Mouse (Mus musculus): Measurements from ENCODE around the gene Fbxw22. TPM values are rescaled to one million over a fixed set of nuclear protein-coding genes. Genes with fewer than 3 reads are reported as not detected.

Fbxw22 gene
- not detected for polyA plus RNA-seq (2017; shearing (Covaris generic))

DNA sequence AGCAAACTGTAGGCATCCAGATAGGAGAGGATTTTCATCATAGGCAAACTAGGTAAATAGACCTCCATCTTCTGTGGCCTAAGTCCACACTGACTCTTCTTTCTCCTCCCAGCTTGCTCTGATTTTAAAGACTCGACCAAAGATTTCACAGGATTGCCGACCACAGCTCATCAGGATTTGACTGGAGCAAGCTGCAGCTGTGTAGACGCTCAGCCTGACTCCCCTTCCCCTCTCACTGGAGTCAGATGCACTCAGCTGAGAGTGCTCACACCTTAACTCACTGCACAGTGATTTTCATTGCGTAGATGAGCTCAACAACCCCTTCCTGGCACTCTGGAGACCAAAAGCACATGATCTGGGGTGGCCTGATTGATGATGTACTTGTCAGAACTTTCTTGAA is at the start of gene Fbxw22:
Gene Fbxw22, minus strand, starts transcription at position 101 of the 400 bp plus-strand sequence.

DNA sequence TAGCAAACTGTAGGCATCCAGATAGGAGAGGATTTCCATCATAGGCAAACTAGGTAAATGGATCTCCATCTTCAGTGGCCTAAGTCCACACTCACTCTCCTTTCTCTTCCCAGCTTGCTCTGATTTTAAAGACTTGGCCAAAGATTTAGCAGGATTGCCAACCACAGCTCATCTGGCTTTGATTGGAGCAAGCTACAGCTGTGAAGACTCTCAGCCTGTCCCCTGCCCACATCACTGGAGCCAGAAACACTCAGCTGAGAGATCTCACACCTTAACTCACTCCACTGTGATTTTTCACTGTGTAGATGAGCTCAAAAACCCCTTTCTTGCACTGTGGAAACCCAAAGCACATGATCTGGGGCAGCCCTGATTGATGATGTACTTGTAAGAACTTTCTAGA is 44.9 kb upstream of the Fbxw22 start, which contains the start of gene Fbxw16:
Gene Fbxw16, minus strand, starts transcription at position 101 of the 400 bp plus-strand sequence.

DNA sequence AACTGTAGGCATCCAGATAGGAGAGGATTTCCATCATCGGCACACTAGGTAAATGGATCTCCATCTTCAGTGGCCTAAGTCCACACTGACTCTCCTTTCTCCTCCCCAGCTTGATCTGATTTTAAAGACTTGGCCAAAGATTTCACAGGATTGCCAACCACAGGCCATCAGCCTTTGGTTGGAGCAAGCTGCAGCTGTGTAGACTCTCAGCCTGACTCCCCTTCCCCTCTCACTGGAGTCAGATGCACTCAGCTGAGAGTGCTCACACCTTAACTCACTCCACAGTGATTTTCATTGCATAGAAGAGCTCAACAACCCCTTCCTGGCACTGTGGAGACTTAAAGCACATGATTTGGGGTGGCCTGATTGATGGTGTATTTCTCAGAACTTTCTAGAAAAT is 64.5 kb downstream of the Fbxw22 start, which contains the start of gene Fbxw28:
Gene Fbxw28, minus strand, starts transcription at position 101 of the 400 bp plus-strand sequence.

Other genes with a start within 250 kb of the Fbxw22 start
- gene Fbxw21, start 242.3 kb downstream of the Fbxw22 start, polyA plus RNA-seq (2017; shearing (Covaris generic)) = not detected
- not detected for gene Fbxw13, start 208.3 kb downstream of the Fbxw22 start, polyA plus RNA-seq (2017; shearing (Covaris generic))
- gene Fbxw20, start 169.5 kb downstream of the Fbxw22 start, polyA plus RNA-seq (2017; shearing (Covaris generic)) = not detected
- gene Fbxw14, start 116.6 kb downstream of the Fbxw22 start, polyA plus RNA-seq (2017; shearing (Covaris generic)) = not detected
- not detected for gene Fbxw28, start 64.6 kb downstream of the Fbxw22 start, polyA plus RNA-seq (2017; shearing (Covaris generic))
- gene Fbxw16, start 44.8 kb upstream of the Fbxw22 start, polyA plus RNA-seq (2017; shearing (Covaris generic)) = not detected
- gene Fbxw19, start 91.6 kb upstream of the Fbxw22 start, polyA plus RNA-seq (2017; shearing (Covaris generic)) = not detected
- not detected for gene Fbxw15, start 164.0 kb upstream of the Fbxw22 start, polyA plus RNA-seq (2017; shearing (Covaris generic))
- not detected for gene Fbxw24, start 221.8 kb upstream of the Fbxw22 start, polyA plus RNA-seq (2017; shearing (Covaris generic))

All from naive thymus-derived CD4-positive, alpha-beta T cell, adult 5 months (primary cell).